Mouse (Mus musculus) E14TG2a.4 (cell line): ENCODE results near the gene Atl2.
A peak's percentile ranks its signal among the peaks of the same experiment; 100 is the strongest.

ENCODE experiments used
- H3K27me3 ChIP-seq: 2 replicates; pipeline ENCODE4 v1.6.1; 2014; ENCODE audit warnings: low read length, control low read depth; ENCODE audit not compliant: insufficient read depth
- H3K36me3 ChIP-seq: 2 replicates; pipeline ENCODE4 v1.6.1; 2014; ENCODE audit warnings: low read length, control low read depth; ENCODE audit not compliant: insufficient read depth
- H3K4me1 ChIP-seq: replicated peaks from 2 replicates; pipeline ENCODE4 v1.6.1; 2014; ENCODE audit warnings: low read depth, low read length, control low read depth
- H3K4me3 ChIP-seq: replicated peaks from 2 replicates; pipeline ENCODE4 v1.5.1; 2014; ENCODE audit warnings: mild to moderate bottlenecking, low read length
- H3K9me3 ChIP-seq: 2 replicates; pipeline ENCODE4 v1.6.1; 2014; ENCODE audit warnings: low read length, control low read depth
- CTCF ChIP-seq: conservative IDR thresholded peaks from 2 replicates; pipeline ENCODE4 v1.5.1; 2014; ENCODE audit warnings: low read length
- NANOG ChIP-seq: IDR thresholded peaks from 2 replicates; pipeline ENCODE4 v1.6.1; 2014; ENCODE audit warnings: borderline replicate concordance, low read length, mixed read lengths
- POU5F1 ChIP-seq: IDR thresholded peaks from 2 replicates; pipeline ENCODE4 v1.6.1; 2014; ENCODE audit warnings: low read length, borderline replicate concordance

The Atl2 gene

GRCm38 (mm10) chr17:79907698-79908097, 11.8 kb upstream of the Atl2 start:
- no peak for TF ChIP-seq NANOG
- TF ChIP-seq CTCF = no peak
- no peak for TF ChIP-seq POU5F1
- no peaks in the 10 kb centered on the region for H3K9me3 ChIP-seq
- H3K4me1 ChIP-seq = no peaks in the 10 kb centered on the region
- 0 out of 2 replicates have a peak, but pooled peaks cover 5% of the 10 kb centered on the region for H3K27me3 ChIP-seq
- no peak overlapping the region for H3K4me3 ChIP-seq
- H3K36me3 ChIP-seq = no peaks in the 10 kb centered on the region

GRCm38 (mm10) chr17:79906791-79907494, 11.0 kb upstream of the Atl2 start:
- no peak overlapping the region for H3K4me3 ChIP-seq
- H3K36me3 ChIP-seq = no peaks in the 10 kb centered on the region
- TF ChIP-seq NANOG = no peak
- no peak for TF ChIP-seq POU5F1
- no peak for TF ChIP-seq CTCF
- H3K27me3 ChIP-seq = 0 out of 2 replicates have a peak, but pooled peaks cover 5% of the 10 kb centered on the region
- H3K4me1 ChIP-seq = no peaks in the 10 kb centered on the region
- no peaks in the 10 kb centered on the region for H3K9me3 ChIP-seq

DNA sequence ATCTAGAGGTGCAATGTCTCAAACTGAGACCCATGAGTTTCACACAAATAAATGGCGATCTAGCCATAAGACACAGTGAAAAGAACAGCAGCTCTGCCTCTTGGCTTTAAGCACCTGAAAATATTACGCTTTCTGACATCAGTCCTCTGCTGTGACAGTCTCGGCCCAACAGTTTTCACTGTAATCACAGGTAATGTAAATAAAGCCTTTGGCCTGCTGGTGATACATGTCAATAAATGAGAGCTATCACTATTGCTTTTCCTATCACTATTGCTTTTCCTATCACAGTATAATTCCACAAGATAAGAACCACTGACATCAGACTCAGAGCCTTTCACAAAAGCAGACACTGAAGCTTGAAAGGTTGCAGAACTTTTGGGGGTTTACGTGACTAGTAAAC, 8.7 kb upstream of the Atl2 start:
- Histone ChIP-seq H3K9me3 (no peaks in the 10 kb centered on the region), H3K4me3 (no peak overlapping the region), H3K4me1 (peaks cover 3% of the 10 kb centered on the region; the same call in 1 of the 2 replicates), H3K27me3 (no peaks in the 10 kb centered on the region), H3K36me3 (no peaks in the 10 kb centered on the region)
- no peak for TF ChIP-seq CTCF
- no peak for TF ChIP-seq POU5F1
- TF ChIP-seq NANOG = no peak

DNA sequence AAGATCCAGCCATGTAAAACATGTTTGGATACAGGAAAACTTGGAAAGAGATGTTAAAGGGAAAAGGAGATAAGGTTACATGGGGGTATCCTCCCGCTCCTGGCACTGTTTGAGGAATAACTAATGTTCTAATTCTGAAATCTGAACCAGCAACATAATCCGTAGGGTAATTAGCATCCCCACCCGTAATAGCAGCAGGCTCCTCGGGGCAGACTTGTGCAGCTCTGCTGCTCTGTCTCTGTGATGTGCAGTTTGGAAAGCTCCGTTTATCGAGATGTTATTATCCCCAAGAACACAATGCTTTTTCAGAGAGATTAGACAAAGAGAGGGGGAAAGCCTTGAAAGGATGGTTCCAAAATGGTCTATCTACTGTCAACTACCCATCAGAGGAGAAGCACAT, 5.3 kb upstream of the Atl2 start:
- no peaks in the 10 kb centered on the region for H3K9me3 ChIP-seq
- H3K4me1 ChIP-seq = peaks cover 30% of the 10 kb centered on the region
- H3K4me3 ChIP-seq = no peak overlapping the region
- no peaks in the 10 kb centered on the region for H3K36me3 ChIP-seq
- TF ChIP-seq CTCF (no peak), NANOG (no peak)
- peaks cover 13% of the 10 kb centered on the region for H3K27me3 ChIP-seq

GRCm38 (mm10) chr17:79898156-79898746, 2.3 kb upstream of the Atl2 start:
- Histone ChIP-seq H3K36me3 (0 out of 2 replicates have a peak, but pooled peaks cover 2% of the 10 kb centered on the region), H3K9me3 (no peaks in the 10 kb centered on the region), H3K4me1 (peaks cover 47% of the 10 kb centered on the region), H3K4me3 (no peak overlapping the region), H3K27me3 (peaks cover 13% of the 10 kb centered on the region)
- TF ChIP-seq POU5F1 = no peak
- TF ChIP-seq CTCF = no peak
- TF ChIP-seq NANOG = no peak

- TF ChIP-seq POU5F1 (no peak), NANOG (no peak), CTCF (no peak)
- H3K9me3 ChIP-seq = no peaks in the 10 kb centered on the region
- no peak overlapping the region for H3K4me3 ChIP-seq
- peaks cover 52% of the 10 kb centered on the region for H3K4me1 ChIP-seq
- H3K27me3 ChIP-seq = peaks cover 13% of the 10 kb centered on the region
- H3K36me3 ChIP-seq = 0 out of 2 replicates have a peak, but pooled peaks cover 4% of the 10 kb centered on the region
These were observed 1.7 kb upstream of the Atl2 start for GRCm38 (mm10) chr17:79897666-79898065.

- Histone ChIP-seq H3K27me3 (peaks cover 13% of the 10 kb centered on the region), H3K4me3 (peak overlapping the region; percentile 90), H3K36me3 (peaks cover 5% of the 10 kb centered on the region; the same call in 1 of the 2 replicates), H3K4me1 (peaks cover 75% of the 10 kb centered on the region), H3K9me3 (no peaks in the 10 kb centered on the region)
- TF ChIP-seq POU5F1 (no peak), CTCF (no peak), NANOG (no peak)
These were observed 696 bp downstream of the Atl2 start for GRCm38 (mm10) chr17:79894971-79895882.

- Histone ChIP-seq H3K9me3 (no peaks in the 10 kb centered on the region), H3K4me3 (peak overlapping the region; percentile 90), H3K36me3 (peaks cover 8% of the 10 kb centered on the region), H3K27me3 (peaks cover 13% of the 10 kb centered on the region), H3K4me1 (peaks cover 83% of the 10 kb centered on the region)
- TF ChIP-seq CTCF (no peak), POU5F1 (no peak), NANOG (no peak)
These were observed 1.9 kb downstream of the Atl2 start for GRCm38 (mm10) chr17:79894054-79894453.
